Mouse (Mus musculus) bone marrow, adult 2 months (tissue): ENCODE measurements at regions not wholly inside any gene's neighbourhood (a gene's known extent, or its start where the extent isn't known, plus 50 kb on each side); places are given as distances from the start of the nearest gene placed in this dataset.

Experiments used
- CTCF ChIP-seq: fragments of 200-500 bp; IDR thresholded peaks from 2 replicates; pipeline ENCODE4 v1.5.1; 2011; ENCODE audit warnings: low read length, control low read depth; ENCODE audit not compliant: control insufficient read depth, insufficient read depth
- POLR2A ChIP-seq: fragments of 200-500 bp; IDR thresholded peaks from 2 replicates; pipeline ENCODE4 v1.6.1; 2011; ENCODE audit warnings: low read depth, mild to moderate bottlenecking, control low read depth, low read length, borderline replicate concordance; ENCODE audit not compliant: control insufficient read depth

- TF ChIP-seq CTCF (no peak), POLR2A (no peak)
These were observed 71.0 kb downstream of the Arrdc3 start for GRCm38 (mm10) chr13:80954059-80954645.
